Mouse (Mus musculus) G1E (cell line): ENCODE results near the gene Pitpnc1.

Source experiments
- CTCF ChIP-seq: IDR thresholded peaks from 2 replicates; pipeline ENCODE4 v1.5.1; 2012; ENCODE audit warnings: low read depth, low read length, inconsistent platforms, mixed read lengths
- GATA1 ChIP-seq: IDR thresholded peaks from 2 replicates; pipeline ENCODE4 v1.6.1; 2012; ENCODE audit warnings: borderline replicate concordance, low read length, inconsistent platforms, mixed read lengths
- GATA2 ChIP-seq: IDR thresholded peaks from 2 replicates; pipeline ENCODE4 v1.6.1; 2012; ENCODE audit warnings: low read depth, low read length, inconsistent platforms, borderline replicate concordance
- TAL1 ChIP-seq: conservative IDR thresholded peaks from 2 replicates; pipeline ENCODE4 v1.6.1; 2012; ENCODE audit warnings: low read depth, low read length, inconsistent platforms, mixed read lengths

- no peak for TF ChIP-seq CTCF
- TF ChIP-seq GATA1 = no peak
- TF ChIP-seq TAL1 = no peak
- no peak for TF ChIP-seq GATA2
Measured at GRCm38 (mm10) chr11:107464141-107464540, 6.4 kb downstream of the Pitpnc1 start.
